Mouse (Mus musculus): Measurements from ENCODE around the gene Naa50. TPM values are rescaled to one million over a fixed set of nuclear protein-coding genes. Genes with fewer than 3 reads are reported as not detected.

The Naa50 gene
- polyA plus RNA-seq, 1 experiment from 2014 or later: 73.7 TPM

GRCm38 (mm10) chr16:44205973-44206372 is 66.3 kb downstream of the Naa50 start:
- WGBS: 83% methylated on average over 8 of the region's 8 CpGs
- Histone ChIP-seq H3K9me3 (peaks cover 3% of the 10 kb centered on the region; the same call in 1 of the 2 replicates), H3K36me3 (peaks cover 95% of the 10 kb centered on the region), H3K4me3 (no peak overlapping the region), H3K27me3 (replicated peaks) (no peaks in the 10 kb centered on the region), H3K4me2 (no peak overlapping the region), H3K9ac (no peak overlapping the region), H3K27ac (replicated peaks) (no peak overlapping the region), H3K4me1 (no peaks in the 10 kb centered on the region)
- ATAC-seq (ENCODE audit: extremely low read depth, insufficient number of reproducible peaks, low FRiP score, low TSS enrichment): no peak

- Histone ChIP-seq H3K9ac (no peak overlapping the region), H3K4me1 (no peaks in the 10 kb centered on the region), H3K27ac (replicated peaks) (no peak overlapping the region), H3K27me3 (replicated peaks) (no peaks in the 10 kb centered on the region), H3K4me2 (no peak overlapping the region), H3K9me3 (no peaks in the 10 kb centered on the region), H3K4me3 (no peak overlapping the region), H3K36me3 (peaks cover 96% of the 10 kb centered on the region)
- ATAC-seq (ENCODE audit: extremely low read depth, insufficient number of reproducible peaks, low FRiP score, low TSS enrichment): no peak
- WGBS: 73% methylated on average over 10 of the region's 10 CpGs
Measured at GRCm38 (mm10) chr16:44210156-44211053, 70.8 kb downstream of the Naa50 start.

GRCm38 (mm10) chr16:44211054-44211414 is 71.4 kb downstream of the Naa50 start:
- Histone ChIP-seq H3K4me2 (no peak overlapping the region), H3K4me3 (no peak overlapping the region), H3K9me3 (no peaks in the 10 kb centered on the region), H3K27ac (replicated peaks) (no peak overlapping the region), H3K27me3 (replicated peaks) (no peaks in the 10 kb centered on the region), H3K36me3 (peaks cover 96% of the 10 kb centered on the region), H3K4me1 (no peaks in the 10 kb centered on the region), H3K9ac (no peak overlapping the region)
- ATAC-seq (ENCODE audit: extremely low read depth, insufficient number of reproducible peaks, low FRiP score, low TSS enrichment): no peak
- 97% methylated on average over 1 of the region's 1 CpGs for whole genome bisulfite sequencing

- peaks cover 9% of the 10 kb centered on the region for H3K4me1 ChIP-seq
- H3K27ac ChIP-seq (replicated peaks): no peak overlapping the region
- H3K4me2 ChIP-seq: no peak overlapping the region
- H3K9me3 ChIP-seq: no peaks in the 10 kb centered on the region
- WGBS: 90% methylated on average over 7 of the region's 7 CpGs
- ATAC-seq (ENCODE audit: extremely low read depth, insufficient number of reproducible peaks, low FRiP score, low TSS enrichment): no peak
- no peak overlapping the region for H3K9ac ChIP-seq
- no peaks in the 10 kb centered on the region for H3K27me3 ChIP-seq (replicated peaks)
- peaks cover 97% of the 10 kb centered on the region for H3K36me3 ChIP-seq
- no peak overlapping the region for H3K4me3 ChIP-seq
Measured at GRCm38 (mm10) chr16:44212703-44213102, 73.1 kb downstream of the Naa50 start.

Other genes starting within 250 kb of the Naa50 start
- 12.2 and 13.7 TPM in 2 replicates for gene Qtrt2, start 213.0 kb upstream of the Naa50 start, polyA plus RNA-seq (2015; fragmentation: Nextera tagmentation; extraction: Ambion mirVana)
- gene Zdhhc23, start 160.0 kb upstream of the Naa50 start, polyA plus RNA-seq (2015; fragmentation: Nextera tagmentation; extraction: Ambion mirVana): 1.2 and 1.4 TPM in 2 replicates
- 4.7 and 6.7 TPM in 2 replicates for gene Gramd1c, start 76.5 kb upstream of the Naa50 start, polyA plus RNA-seq (2015; fragmentation: Nextera tagmentation; extraction: Ambion mirVana)
- gene Atp6v1a, start 125 bp upstream of the Naa50 start, polyA plus RNA-seq (2015; fragmentation: Nextera tagmentation; extraction: Ambion mirVana): 28.8 and 37.0 TPM in 2 replicates
- gene Usf3, start 33.4 kb downstream of the Naa50 start, polyA plus RNA-seq (2015; fragmentation: Nextera tagmentation; extraction: Ambion mirVana): 1.8 and 1.9 TPM in 2 replicates
- gene Sidt1, start 193.4 kb downstream of the Naa50 start, polyA plus RNA-seq (2015; fragmentation: Nextera tagmentation; extraction: Ambion mirVana): 0.14 TPM in 1 of 2 replicates, not detected in the other
- gene Spice1, start 207.3 kb downstream of the Naa50 start, polyA plus RNA-seq (2015; fragmentation: Nextera tagmentation; extraction: Ambion mirVana): 13.6 and 18.1 TPM in 2 replicates

Measured in heart, embryonic 13.5 days (tissue).